Mouse (Mus musculus) spleen, adult 12 weeks (tissue): ENCODE data around the gene Ttpal.

Experiments
- DNase-seq: peaks from one replicate; pipeline ENCODE4 v3.0.0; 2022; ENCODE audit warnings: low spot score

Gene Ttpal

GRCm38 (mm10) chr2:163602101-163602971 lies at the start of gene Ttpal:
Gene Ttpal, plus strand, starts transcription at chr2:163602314.
- peak; percentile 82 for DNase-seq

DNA sequence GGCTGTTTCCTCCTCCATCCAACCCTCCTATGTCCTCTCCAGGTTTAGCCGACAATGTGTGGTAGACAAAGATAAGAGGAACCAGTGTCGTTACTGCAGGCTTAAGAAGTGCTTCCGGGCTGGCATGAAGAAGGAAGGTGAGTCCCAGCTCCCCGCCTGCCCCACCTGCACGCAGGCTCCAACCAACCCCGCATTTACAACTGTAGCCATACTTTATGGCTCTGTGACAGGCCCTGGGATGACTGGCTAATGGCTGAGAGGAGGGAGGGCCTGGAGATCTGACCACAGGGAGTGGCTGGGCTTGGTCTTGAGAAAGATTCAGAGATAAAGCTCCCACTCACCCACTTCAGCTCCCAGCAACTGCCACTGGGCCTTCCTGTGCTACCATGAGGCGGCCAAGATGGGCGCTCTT lies 49.6 kb upstream of the Ttpal start:
- DNase-seq = no peak

- no peak for DNase-seq
These were observed 47.6 kb upstream of the Ttpal start for GRCm38 (mm10) chr2:163554425-163554982.

- no peak for DNase-seq
These were observed 47.1 kb upstream of the Ttpal start for GRCm38 (mm10) chr2:163554996-163555395.

GRCm38 (mm10) chr2:163555417-163555816 lies 46.7 kb upstream of the Ttpal start:
- no peak for DNase-seq

- no peak for DNase-seq
These were observed 43.6 kb upstream of the Ttpal start for GRCm38 (mm10) chr2:163558548-163558947.

DNA sequence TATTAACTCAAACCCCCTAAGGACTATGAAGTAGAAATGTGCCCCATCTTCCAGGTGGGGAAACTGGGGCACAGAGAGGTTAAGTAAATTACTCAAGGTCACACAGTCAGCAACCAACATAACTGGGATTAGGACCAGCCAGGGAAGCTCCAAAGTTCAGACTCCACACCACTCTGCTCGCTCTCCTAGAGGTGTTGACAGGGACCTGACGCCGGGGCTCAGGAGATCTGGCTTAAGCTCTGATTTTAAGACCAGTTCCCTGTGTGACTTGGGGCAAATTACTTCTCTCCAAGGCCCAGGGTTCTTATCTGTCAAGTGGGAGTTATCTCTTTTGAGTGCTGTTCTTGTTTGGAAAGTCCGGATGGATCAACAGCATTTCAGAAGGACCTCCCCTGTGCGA lies 42.9 kb upstream of the Ttpal start:
- DNase-seq = no peak

DNA sequence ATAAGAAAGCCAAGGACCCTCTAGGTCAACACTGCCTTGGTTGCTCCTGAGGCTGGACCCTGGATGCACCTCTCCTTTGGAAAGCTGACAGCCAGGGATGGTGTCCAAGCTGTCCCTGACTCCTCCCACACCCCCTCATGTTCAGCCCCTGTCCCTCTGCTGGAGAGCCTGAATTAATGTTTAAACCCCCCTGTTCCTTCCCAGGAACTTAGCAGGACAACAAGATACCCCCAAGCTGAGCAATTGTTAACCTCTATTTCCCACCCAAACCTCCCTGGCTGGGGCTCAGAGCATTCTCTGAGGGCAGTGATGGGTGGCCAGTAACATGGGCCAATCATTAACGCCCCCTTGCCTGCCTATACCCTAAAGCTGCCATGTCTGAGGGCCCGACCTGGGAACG lies 41.9 kb upstream of the Ttpal start:
- DNase-seq = no peak

GRCm38 (mm10) chr2:163561258-163561948 lies 40.7 kb upstream of the Ttpal start:
- DNase-seq = no peak

DNA sequence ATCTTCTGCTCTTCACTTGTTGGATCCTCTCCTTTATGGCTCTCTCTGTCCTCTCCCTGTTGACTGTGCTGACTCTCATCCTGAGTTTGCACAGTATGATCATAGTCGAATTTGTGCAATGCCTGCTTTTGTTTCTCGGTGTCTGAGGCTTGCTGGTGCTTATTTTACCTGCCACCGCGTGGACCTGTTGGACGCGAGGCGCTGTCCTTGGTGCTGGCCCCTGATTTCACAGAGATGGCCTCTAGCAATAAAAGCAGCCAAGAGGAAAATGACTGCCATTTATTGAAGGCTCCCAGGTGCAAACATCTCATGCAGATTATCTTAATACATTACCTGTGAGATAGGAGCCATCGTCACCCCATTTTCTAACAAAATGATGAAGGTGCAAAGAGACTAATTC lies 37.5 kb upstream of the Ttpal start:
- no peak for DNase-seq

GRCm38 (mm10) chr2:163574321-163574720 lies 27.8 kb upstream of the Ttpal start:
- no peak for DNase-seq

- DNase-seq = no peak
These were observed 26.9 kb upstream of the Ttpal start for GRCm38 (mm10) chr2:163575248-163575647.

- no peak for DNase-seq
These were observed 24.1 kb upstream of the Ttpal start for GRCm38 (mm10) chr2:163577986-163578385.

DNA sequence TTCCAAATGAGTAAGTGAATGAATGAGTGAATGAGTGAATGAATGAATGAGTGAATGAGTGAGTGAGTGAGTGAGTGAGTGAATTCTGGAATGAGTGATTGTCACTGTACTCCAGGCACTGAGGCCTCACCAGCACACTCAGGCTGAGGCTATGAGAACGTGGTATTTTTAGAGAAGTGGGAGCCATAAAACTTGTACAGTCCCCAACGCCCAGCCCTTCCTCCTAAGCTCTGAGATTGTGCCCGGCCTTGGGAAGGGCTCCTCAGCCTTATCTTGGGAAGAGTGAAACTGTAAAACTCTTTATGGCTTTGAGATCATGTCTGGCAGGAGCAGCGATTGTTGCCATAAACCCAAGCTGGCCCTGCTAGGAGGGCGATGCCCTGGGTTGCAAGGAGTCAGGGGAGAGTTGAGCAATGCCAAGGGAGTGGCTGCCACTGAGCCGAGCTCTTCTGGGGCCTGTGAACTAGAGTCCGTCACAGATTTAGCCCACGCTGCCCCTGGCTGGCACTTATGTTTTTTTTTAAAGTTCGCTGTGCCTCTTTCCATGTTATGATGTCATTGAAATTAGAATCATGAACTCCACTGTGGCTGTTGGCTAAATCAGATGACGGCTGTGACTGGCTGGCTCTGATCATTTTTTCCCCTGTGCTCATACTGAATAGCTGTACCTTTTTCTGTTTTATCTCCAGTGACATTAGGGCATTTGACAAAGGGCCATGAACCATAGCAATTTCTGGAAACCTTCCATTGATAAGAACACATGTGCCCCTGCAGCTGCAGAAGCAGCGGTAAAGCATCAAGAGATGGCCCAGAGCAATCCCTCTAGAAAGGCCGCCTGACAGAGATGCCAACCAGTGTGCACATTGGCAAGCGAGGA lies 21.8 kb upstream of the Ttpal start:
- no peak for DNase-seq

DNA sequence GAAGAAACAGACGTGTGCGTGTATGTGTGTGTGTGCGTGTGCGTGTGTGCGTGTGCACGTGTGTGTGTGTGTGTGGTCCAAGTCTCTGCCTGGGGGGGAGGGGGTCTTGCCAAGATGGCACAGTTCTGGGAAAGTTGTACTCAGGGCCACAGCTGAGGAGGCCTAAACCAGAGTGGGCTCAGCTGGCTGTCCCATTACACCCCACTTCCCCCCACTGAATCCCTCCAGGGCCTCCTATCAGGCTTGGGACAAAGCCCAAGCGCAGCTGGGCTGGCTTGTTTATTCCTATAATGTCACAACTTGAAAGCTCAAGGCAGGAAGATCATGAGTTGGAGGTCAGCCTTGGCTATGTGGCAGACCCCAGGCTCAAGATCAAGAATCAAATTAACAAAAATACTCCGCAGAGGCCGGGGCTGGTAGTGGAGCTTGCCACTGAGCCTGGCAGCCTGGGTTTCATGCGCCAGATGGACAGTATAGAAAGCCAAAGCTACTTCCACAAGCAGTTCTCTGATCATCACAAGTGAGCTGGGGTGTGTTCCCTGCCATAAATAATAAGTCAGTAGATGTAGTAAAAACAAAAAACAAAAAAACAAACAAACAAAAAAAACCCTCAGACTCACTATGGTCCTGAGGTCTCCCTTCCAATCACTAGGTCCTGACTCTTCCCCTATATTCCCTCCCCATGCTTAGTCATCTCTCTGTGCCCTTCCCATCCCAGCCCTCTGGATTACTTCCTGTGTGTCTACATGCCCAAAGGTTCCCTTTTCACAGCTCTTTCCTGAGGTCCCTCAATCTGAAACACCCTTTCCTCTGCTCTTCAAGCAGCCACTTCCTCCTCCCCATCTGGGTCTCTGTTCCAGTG lies 18.7 kb upstream of the Ttpal start:
- DNase-seq = no peak

- no peak for DNase-seq
These were observed 18.1 kb upstream of the Ttpal start for GRCm38 (mm10) chr2:163584088-163584426.

DNA sequence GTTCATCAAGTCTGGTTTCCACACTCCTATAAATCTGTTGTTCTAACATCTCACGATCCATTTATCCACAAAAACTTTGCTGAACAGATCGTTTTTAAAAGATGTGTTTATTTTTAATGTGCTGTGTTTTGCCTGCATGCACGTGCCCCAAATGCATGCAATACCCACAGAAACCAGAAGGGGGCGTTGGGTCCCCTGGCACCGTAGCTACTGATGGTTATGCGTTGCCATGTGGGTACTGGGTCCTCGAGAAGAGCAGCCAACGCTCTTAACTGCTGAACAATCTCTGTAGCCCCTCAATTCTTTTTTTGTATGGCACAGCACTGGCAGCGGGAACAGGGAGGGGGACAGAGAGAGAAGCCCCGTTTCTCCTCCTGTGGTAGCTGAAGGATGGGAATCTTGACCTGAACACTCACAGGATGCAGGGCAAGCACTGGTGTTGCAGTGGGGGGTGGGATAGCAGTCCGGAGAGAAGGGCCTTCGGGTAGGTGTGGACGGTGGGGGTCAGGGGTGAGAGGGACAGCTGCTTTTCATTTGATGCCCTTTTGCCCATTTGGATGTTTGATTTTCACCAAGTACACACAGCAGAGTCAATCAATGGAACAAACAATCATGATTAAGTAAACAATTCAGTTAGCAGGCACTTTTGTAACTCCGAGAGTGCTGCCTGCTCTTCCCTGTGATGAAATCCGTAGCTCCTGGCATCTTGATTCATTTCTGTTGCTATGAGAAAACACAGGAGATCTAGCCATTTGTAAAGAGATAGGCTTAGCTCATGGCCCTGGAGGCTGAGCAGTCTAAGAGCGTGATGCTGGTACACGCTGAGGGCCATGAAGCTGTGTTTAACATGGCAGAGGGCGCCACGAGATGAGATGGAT lies 15.5 kb upstream of the Ttpal start:
- peak; percentile 17 for DNase-seq

DNA sequence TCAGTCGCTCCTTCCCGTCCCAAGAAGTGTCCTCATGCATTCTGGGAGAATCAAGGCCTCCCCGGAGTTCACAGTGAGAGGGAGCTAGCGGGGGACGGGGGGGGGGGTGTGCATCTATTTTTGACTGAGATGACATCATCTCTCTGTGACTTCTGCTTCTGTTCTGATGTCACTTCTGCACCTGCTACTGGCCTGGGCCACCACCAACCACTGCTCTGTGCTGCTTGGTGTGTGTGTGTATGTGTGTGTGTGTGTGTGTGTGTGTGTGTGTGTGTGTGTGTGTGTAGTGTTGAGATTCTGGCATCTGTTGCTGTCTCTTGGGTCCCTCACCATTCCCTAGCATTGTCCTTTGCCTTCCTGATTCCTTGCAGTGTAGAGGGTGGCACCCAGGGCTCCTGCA lies 14.6 kb upstream of the Ttpal start:
- DNase-seq = no peak

DNA sequence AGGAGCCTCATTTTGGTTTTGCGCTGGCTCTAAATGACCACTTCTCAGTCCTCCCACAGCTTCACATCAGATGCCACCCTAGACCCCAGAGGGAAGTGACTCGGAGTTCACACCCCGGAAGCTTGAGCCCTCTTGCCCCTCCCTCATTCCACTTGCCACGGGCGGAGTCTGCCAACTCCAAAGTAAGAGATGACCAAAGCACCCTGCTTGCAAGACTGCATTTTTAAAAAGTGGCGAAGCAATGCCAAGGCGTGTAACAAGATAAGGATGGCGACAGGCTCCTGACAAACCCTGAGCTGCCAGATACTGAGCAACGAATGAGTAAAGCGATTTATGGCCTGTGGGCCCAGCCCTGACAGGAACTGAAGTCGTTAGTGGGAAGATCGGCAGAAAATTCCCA lies 11.9 kb upstream of the Ttpal start:
- DNase-seq = no peak

GRCm38 (mm10) chr2:163590996-163591395 lies 11.1 kb upstream of the Ttpal start:
- no peak for DNase-seq
